Mouse (Mus musculus): ENCODE measurements at regions not wholly inside any gene's neighbourhood (a gene's known extent, or its start where the extent isn't known, plus 50 kb on each side); places are given as distances from the start of the nearest gene placed in this dataset.

DNA sequence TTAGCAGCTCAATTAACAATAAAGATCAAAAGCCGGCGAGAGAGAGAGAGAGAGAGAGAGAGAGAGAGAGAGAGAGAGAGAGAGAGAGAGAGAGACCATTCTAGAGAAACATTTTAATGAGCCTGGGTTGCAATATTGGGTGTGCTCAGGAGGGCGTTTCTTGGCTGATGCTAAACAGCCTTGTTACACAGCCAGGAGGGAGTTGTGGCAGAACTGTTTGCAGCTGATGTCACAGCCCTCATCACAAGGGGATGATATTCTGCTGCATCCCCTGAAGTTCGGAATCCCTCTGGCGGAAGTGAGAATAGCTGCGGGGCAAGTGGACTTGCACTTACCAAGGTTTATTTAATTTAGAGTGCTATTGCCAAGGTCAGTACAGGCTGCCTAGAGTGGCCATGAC lies 100.7 kb upstream of the Fbxo11 start:
- TF ChIP-seq CTCF (IDR thresholded peaks at IDR 0.05) = no peak
- no peak for TF ChIP-seq POLR2A (IDR thresholded peaks at IDR 0.05; ENCODE audit: insufficient read depth, low read depth, low read length)
